Mouse (Mus musculus) Patski (cell line): ENCODE measurements around the gene Glis3. TPM values are rescaled to one million over a fixed set of nuclear protein-coding genes. Genes with fewer than 3 reads are reported as not detected.
A peak's percentile ranks its signal among the peaks of the same experiment; 100 is the strongest.

Experiments used
- ATAC-seq: fragments of 100-300 bp; one replicate; pipeline ENCODE4 v1.8.0; 2021
- CTCF ChIA-PET: fragments of 350-600 bp; sonication (Branson Sonifier 250); formaldehyde crosslinking; loops from one replicate; lab custom pipeline; 2022; ENCODE audit warnings: inconsistent platforms; lab: Charles Lee
- POLR2A ChIA-PET: fragments of 350-600 bp; sonication (Branson Sonifier 250); formaldehyde crosslinking; loops from one replicate; lab custom pipeline; 2022; ENCODE audit warnings: antibody characterized with exemption, inconsistent platforms; lab: Charles Lee
- DNase-seq: peaks from one replicate; pipeline ENCODE4 v3.0.0-alpha.2; 2011; ENCODE audit warnings: low read depth, low spot score
- H3K27me3 ChIP-seq: fragments of 371-371 bp; one replicate; pipeline ENCODE4 v1.5.1; 2021
- CTCF ChIP-seq: fragments of 100-300 bp; IDR thresholded peaks from one replicate; pipeline ENCODE4 v1.5.1; 2021
- in situ Hi-C: fragments of 300-500 bp; cut with MboI; formaldehyde crosslinking; loops from 3 replicates; pipeline ENCODE4 v1.11.1; 2018; ENCODE audit warnings: low pct_unique_long_range_greater_than_20kb, mixed read lengths
- polyA plus RNA-seq: library from polyadenylated mRNA; unstranded; gene quantifications from one replicate; pipeline ENCODE4 v1.2.3, GENCODE M21; 2021

Gene Glis3
- polyA plus RNA-seq, 1 experiment from 2014 or later = 213 TPM

- ATAC-seq (no peak), DNase-seq (no peak)
- CTCF ChIA-PET = no interaction called here
- H3K27me3 ChIP-seq = no peaks in the 10 kb centered on the region
- POLR2A ChIA-PET = no interaction called here
- no peak for TF ChIP-seq CTCF
- in situ Hi-C loops = no loop called here
These were observed 298.4 kb downstream of the Glis3 start for GRCm38 (mm10) chr19:28381441-28381840.

- POLR2A ChIA-PET = no interaction called here
- in situ Hi-C loops = no loop called here
- TF ChIP-seq CTCF = no peak
- no peak for DNase-seq
- CTCF ChIA-PET = no interaction called here
- no peaks in the 10 kb centered on the region for H3K27me3 ChIP-seq
- ATAC-seq = no peak
These were observed 299.1 kb downstream of the Glis3 start for GRCm38 (mm10) chr19:28380691-28381262.

GRCm38 (mm10) chr19:28377788-28378295 is 302.0 kb downstream of the Glis3 start:
- ATAC-seq (no peak), DNase-seq (no peak)
- TF ChIP-seq CTCF = no peak
- H3K27me3 ChIP-seq = no peaks in the 10 kb centered on the region
- in situ Hi-C loops = loop anchor here (10.0 kb wide), 1 partner anchor 247 kb away; no protein-coding TSS in a partner anchor
- ChIA-PET POLR2A (interaction anchor here (0.6 to 1.0 kb wide), 2 partner anchors 56 to 197 kb away, joined by 3 read pairs; no protein-coding TSS in a partner anchor), CTCF (no interaction called here)

GRCm38 (mm10) chr19:28376401-28376800 is 303.5 kb downstream of the Glis3 start:
- H3K27me3 ChIP-seq = no peaks in the 10 kb centered on the region
- no peak for TF ChIP-seq CTCF
- in situ Hi-C loops = loop anchor here (10.0 kb wide), 1 partner anchor 248 kb away; no protein-coding TSS in a partner anchor
- peak; percentile 24 for ATAC-seq
- ChIA-PET POLR2A (interaction anchor here (1.0 kb wide), 1 partner anchor 9 kb away, joined by 3 read pairs; no protein-coding TSS in a partner anchor), CTCF (interaction anchor here (0.9 to 1.3 kb wide), 3 partner anchors 11 to 24 kb away, joined by 3 to 5 read pairs (median 3); no protein-coding TSS in a partner anchor)
- peak; percentile 75 for DNase-seq

GRCm38 (mm10) chr19:28375746-28376145 is 304.1 kb downstream of the Glis3 start:
- in situ Hi-C loops = loop anchor here (10.0 kb wide), 1 partner anchor 249 kb away; no protein-coding TSS in a partner anchor
- no peak for ATAC-seq

DNA sequence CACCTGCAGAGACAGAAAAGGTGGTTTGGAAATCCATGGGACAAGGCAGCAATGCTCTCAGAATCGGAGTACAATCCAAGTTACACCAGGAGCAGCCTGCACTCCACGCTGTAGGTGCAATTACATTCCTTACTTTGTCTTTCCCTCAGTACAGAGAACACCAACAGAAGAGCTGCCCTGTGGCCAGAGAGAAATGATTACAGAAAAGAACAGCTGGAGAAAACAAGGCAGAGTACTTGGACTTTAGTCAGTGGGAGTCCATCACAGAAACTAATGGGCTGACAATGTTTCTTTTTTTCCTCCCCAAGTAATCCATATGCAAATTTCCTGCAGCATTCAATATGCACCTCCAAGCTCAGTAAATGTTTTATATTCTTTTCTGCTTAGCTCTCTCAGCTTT is 305.4 kb downstream of the Glis3 start:
- POLR2A ChIA-PET = no interaction called here
- H3K27me3 ChIP-seq = no peaks in the 10 kb centered on the region
- in situ Hi-C loops = loop anchor here (10.0 kb wide), 1 partner anchor 250 kb away; no protein-coding TSS in a partner anchor
- CTCF ChIA-PET = no interaction called here
- TF ChIP-seq CTCF = no peak
- no peak for DNase-seq
- ATAC-seq = no peak

More at GRCm38 (mm10) chr19:28375746-28376145, 304.1 kb downstream of the Glis3 start:
- ChIA-PET POLR2A (no interaction called here), CTCF (interaction anchor here (1.1 to 1.3 kb wide), 2 partner anchors 12 to 16 kb away, joined by 3 to 5 read pairs; no protein-coding TSS in a partner anchor)
- no peak for DNase-seq
- no peak for TF ChIP-seq CTCF
- no peaks in the 10 kb centered on the region for H3K27me3 ChIP-seq

DNA sequence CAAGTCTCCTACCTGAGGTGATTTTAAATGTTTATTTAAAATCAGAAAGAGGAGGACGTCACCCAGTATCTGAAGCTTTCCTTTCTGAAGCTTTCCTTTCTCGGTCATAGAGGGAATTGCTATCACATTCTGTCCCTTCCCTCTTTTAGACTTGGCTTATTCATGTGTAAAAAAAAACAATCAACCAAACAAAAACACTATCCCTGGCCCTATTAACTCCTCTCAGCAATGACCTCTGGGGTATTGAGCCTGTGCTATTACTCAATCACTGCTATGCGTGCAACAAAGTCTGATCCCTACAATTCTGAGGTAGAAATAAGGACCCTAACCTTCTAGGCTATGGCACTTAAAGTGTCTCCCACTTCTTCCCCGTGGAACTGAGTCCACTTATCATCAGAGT is 311.7 kb downstream of the Glis3 start:
- ATAC-seq = no peak
- POLR2A ChIA-PET = interaction anchor here (1.2 kb wide), 1 partner anchor 41 kb away, joined by 3 read pairs; no protein-coding TSS in a partner anchor
- no peak for DNase-seq
- in situ Hi-C loops = loop anchor here (10.0 kb wide), 1 partner anchor 203 kb away; no protein-coding TSS in a partner anchor
- TF ChIP-seq CTCF = no peak
- CTCF ChIA-PET = no interaction called here
- H3K27me3 ChIP-seq = no peaks in the 10 kb centered on the region

- no peaks in the 10 kb centered on the region for H3K27me3 ChIP-seq
- DNase-seq (no peak), ATAC-seq (no peak)
- ChIA-PET CTCF (no interaction called here), POLR2A (no interaction called here)
- no peak for TF ChIP-seq CTCF
- in situ Hi-C loops = loop anchor here (10.0 kb wide), 1 partner anchor 202 kb away; no protein-coding TSS in a partner anchor
These were observed 312.6 kb downstream of the Glis3 start for GRCm38 (mm10) chr19:28367274-28367673.

DNA sequence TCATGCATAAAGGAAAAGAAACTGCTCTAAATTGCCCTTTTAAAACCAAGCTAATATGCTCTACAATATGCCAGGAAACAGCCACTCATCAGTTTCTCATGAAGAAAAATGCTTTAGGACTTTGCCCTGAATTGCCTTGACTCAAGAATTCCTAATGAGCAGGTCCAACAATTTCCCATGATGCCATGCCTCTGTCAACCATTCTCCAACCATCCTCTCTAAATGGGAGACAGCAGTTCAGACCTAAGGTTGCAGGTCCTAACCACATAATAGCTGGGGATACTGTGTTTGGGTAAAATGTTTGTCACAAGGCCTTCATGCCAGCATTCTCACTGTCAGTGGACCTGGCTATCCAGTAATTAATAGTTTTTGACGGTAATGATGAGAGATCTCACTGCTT is 313.1 kb downstream of the Glis3 start:
- no peak for TF ChIP-seq CTCF
- H3K27me3 ChIP-seq = no peaks in the 10 kb centered on the region
- CTCF ChIA-PET = no interaction called here
- POLR2A ChIA-PET = no interaction called here
- in situ Hi-C loops = loop anchor here (10.0 kb wide), 1 partner anchor 202 kb away; no protein-coding TSS in a partner anchor
- DNase-seq (no peak), ATAC-seq (no peak)

- peak; percentile 73 for TF ChIP-seq CTCF
- H3K27me3 ChIP-seq = no peaks in the 10 kb centered on the region
- no peak for ATAC-seq
- POLR2A ChIA-PET = no interaction called here
- DNase-seq = no peak
- CTCF ChIA-PET = interaction anchor here (1.1 kb wide), 1 partner anchor 10 kb away, joined by 3 read pairs; no protein-coding TSS in a partner anchor
- in situ Hi-C loops = loop anchor here (10.0 kb wide), 1 partner anchor 201 kb away; no protein-coding TSS in a partner anchor
These were observed 314.0 kb downstream of the Glis3 start for GRCm38 (mm10) chr19:28365897-28366296.
